Mouse (Mus musculus) midbrain, embryonic 10.5 days (tissue): ENCODE measurements around the gene Cbx4. TPM values are rescaled to one million over a fixed set of nuclear protein-coding genes. Genes with fewer than 3 reads are reported as not detected.
A peak's percentile ranks its signal among the peaks of the same experiment; 100 is the strongest.
"Not testable (repeated sequence)": the region's sequence is repeated elsewhere in the genome, so short reads cannot be mapped to it uniquely, and the experiment has no call there.

Experiments used
- DNase-seq: peaks from one replicate; pipeline ENCODE4 v3.0.0-alpha.2; 2017; ENCODE audit warnings: low spot score
- H3K27ac ChIP-seq: fragments of 300-500 bp; sonication (generic); replicated peaks from 2 replicates; pipeline ENCODE4 v1.5.1; 2016; ENCODE audit warnings: mild to moderate bottlenecking
- H3K27me3 ChIP-seq: fragments of 300-500 bp; sonication (generic); 2 replicates; pipeline ENCODE4 v1.6.1; 2016; ENCODE audit warnings: low read depth, mild to moderate bottlenecking; ENCODE audit not compliant: poor library complexity, severe bottlenecking
- H3K36me3 ChIP-seq: fragments of 300-500 bp; sonication (generic); 2 replicates; pipeline ENCODE4 v1.6.1; 2016; ENCODE audit warnings: mild to moderate bottlenecking, moderate library complexity
- H3K4me1 ChIP-seq: fragments of 300-500 bp; sonication (generic); 2 replicates; pipeline ENCODE4 v1.6.1; 2016
- H3K4me3 ChIP-seq: fragments of 300-500 bp; sonication (generic); 2 replicates; pipeline ENCODE4 v1.5.1; 2016; ENCODE audit warnings: mild to moderate bottlenecking, moderate library complexity
- H3K9me3 ChIP-seq: fragments of 300-500 bp; sonication (generic); replicated peaks from 2 replicates; pipeline ENCODE4 v1.6.1; 2016; ENCODE audit warnings: mild to moderate bottlenecking
- WGBS: fragments of 180-500 bp; shearing (Covaris S2); methylation state at CpG from one replicate; pipeline ENCODE4 v1.1.7; 2016; 5-methylcytosine and 5-hydroxymethylcytosine counted together
- polyA plus RNA-seq: library from polyadenylated mRNA; unstranded; fragments of >200 nt; fragmentation: Nextera tagmentation; extraction: Ambion mirVana; gene quantifications from 2 replicates; pipeline ENCODE4 v1.2.1, GENCODE M21; 2016

Cbx4 gene
- polyA plus RNA-seq, 1 experiment from 2014 or later: 5.1 TPM

DNA sequence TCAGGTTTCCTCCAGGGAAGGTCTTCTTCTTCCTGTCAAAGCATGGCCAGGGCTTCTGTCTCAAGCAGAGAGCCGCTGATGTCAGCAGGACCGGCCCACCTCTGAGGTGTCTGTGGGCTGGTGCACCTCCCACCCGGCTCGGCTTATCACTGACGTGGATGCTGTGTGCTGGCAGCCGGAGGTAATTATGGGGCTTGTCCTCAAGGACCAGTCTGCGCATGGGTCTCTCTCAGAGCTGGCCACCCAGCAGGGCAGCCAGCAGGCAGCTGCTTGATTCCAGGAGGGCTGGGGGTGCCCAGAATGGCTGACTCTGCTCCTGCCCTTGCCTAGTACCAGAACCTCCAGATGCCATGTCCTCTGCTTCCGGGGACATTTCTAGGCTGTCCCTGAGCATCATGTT, 19.7 kb upstream of the Cbx4 start:
- Histone ChIP-seq H3K4me1 (peaks cover 24% of the 10 kb centered on the region), H3K36me3 (no peaks in the 10 kb centered on the region), H3K27ac (peak overlapping the region; percentile 60), H3K9me3 (no peaks in the 10 kb centered on the region), H3K27me3 (peaks cover 44% of the 10 kb centered on the region), H3K4me3 (no peak overlapping the region)
- 61% methylated on average over 8 of the region's 8 CpGs for WGBS
- DNase-seq: no peak

DNA sequence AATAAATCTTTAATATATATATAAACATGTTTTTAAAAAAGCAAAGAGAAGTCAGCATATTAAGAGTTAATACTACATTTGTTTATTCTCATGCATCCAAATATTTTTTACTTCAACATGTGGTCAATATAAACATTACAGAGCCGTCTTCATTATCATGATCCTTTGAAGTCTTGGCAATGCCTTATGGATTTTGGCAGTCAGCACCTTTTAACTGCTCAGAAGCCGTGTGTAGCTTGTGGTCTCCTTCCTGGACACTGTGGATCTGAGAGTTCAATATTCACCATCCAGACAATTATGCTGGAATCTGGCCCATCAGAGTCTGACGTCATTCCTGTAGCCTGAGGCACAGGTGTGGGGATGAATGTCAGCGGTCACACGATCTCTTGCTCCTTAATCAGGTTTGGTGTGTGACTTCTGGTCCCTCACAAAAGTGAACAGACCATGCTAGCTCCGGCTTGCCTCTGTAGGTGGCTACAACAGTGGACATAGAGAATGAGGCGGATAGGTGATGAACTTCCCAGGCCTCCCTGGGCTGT, 19.1 kb upstream of the Cbx4 start:
- Histone ChIP-seq H3K9me3 (no peaks in the 10 kb centered on the region), H3K4me3 (no peak overlapping the region), H3K27ac (no peak overlapping the region), H3K36me3 (no peaks in the 10 kb centered on the region), H3K4me1 (peaks cover 24% of the 10 kb centered on the region), H3K27me3 (peaks cover 38% of the 10 kb centered on the region)
- WGBS: 87% methylated on average over 7 of the region's 7 CpGs
- no peak for DNase-seq

DNA sequence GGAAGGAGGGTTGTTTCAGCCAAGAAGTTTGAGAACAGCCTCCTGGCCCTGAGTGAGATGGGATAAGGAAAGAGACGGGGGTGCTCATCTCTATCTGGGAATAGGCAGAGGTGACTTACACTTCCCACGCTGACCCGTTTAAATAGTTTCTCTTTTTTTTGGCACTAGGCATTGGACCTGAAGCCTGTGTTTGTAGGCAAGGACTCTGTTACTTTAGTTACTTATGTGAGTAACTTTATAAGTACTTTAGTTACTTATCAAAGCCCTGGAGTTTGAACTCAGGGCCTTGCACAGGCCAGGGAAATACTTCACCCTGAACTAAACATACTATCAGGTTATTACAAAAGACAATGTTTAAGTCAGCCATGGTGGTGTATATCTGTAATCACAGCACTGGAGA, 18.0 kb upstream of the Cbx4 start:
- Histone ChIP-seq H3K27me3 (peaks cover 28% of the 10 kb centered on the region), H3K27ac (no peak overlapping the region), H3K36me3 (no peaks in the 10 kb centered on the region), H3K4me1 (peaks cover 24% of the 10 kb centered on the region), H3K9me3 (no peaks in the 10 kb centered on the region), H3K4me3 (no peak overlapping the region)
- WGBS: 89% methylated on average over 3 of the region's 3 CpGs
- no peak for DNase-seq

DNA sequence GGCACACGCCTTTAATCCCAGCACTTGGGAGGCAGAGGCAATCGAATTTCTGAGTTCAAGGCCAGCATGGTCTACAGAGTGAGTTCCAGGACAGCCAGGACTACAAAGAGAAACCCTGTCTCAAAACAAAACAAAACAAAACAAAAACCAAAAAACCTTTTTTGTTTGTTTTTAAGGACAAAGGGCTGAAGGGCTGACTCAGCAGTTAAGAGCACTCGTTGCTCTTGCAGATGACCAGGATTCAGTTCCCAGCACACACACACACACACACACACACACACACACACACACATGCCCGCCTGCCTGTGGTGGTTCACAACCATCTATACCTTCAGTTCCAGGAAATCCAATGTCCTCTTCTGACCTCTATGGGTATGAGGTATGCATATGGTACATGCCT, 14.3 kb upstream of the Cbx4 start:
- H3K4me3 ChIP-seq, DNase-seq, H3K27ac ChIP-seq, H3K9me3 ChIP-seq, H3K36me3 ChIP-seq: not testable (repeated sequence)
- peaks cover 18% of the 10 kb centered on the region for H3K4me1 ChIP-seq
- peaks cover 25% of the 10 kb centered on the region for H3K27me3 ChIP-seq
- 85% methylated on average over 4 of the region's 4 CpGs for WGBS

DNA sequence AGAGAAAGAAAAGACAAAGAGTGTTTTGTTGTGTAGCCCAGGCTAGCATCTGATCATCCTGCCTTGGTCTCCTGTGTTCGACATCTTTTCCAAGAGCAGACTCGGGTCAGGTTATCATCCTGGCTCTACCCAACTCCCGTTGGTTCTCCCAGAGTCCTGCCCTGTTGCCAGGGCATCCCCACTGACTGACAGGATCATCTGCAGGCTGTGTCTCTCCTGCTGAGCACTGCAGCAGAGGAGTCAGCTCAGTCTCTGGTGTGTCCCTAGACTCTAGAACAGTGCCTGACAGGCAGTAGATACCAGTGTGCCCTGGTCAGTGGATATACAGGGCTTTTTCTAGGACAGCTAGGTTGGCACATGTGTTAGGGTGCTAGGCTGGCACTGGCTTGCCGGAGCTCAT, 12.2 kb upstream of the Cbx4 start:
- 73% methylated on average over 4 of the region's 4 CpGs for WGBS
- peaks cover 21% of the 10 kb centered on the region for H3K4me1 ChIP-seq
- no peaks in the 10 kb centered on the region for H3K36me3 ChIP-seq
- no peak overlapping the region for H3K4me3 ChIP-seq
- H3K9me3 ChIP-seq: no peaks in the 10 kb centered on the region
- H3K27me3 ChIP-seq: peaks cover 46% of the 10 kb centered on the region
- DNase-seq: no peak
- H3K27ac ChIP-seq: no peak overlapping the region

DNA sequence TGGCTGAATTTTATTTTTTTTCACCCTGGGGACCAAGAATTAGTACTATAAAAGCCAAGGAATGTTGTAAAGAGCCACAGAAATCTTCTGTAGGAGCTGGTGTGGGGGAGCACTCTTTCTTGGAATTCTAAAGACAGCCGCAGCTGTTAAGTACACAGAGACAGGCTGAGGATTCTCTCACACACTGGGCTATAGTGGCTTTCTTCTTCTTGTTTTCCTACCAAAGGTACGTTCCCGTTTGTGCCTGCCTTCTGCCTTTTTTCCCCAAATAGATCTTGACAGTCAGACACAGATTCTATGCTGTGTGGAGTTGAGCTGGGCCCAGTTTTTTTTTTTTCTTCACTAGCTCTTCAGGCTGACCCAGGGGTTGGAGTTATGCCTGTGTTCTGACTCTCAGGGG, 9.4 kb upstream of the Cbx4 start:
- Histone ChIP-seq H3K27me3 (peaks cover 74% of the 10 kb centered on the region), H3K27ac (no peak overlapping the region)
- 65% methylated on average over 3 of the region's 3 CpGs for WGBS

DNA sequence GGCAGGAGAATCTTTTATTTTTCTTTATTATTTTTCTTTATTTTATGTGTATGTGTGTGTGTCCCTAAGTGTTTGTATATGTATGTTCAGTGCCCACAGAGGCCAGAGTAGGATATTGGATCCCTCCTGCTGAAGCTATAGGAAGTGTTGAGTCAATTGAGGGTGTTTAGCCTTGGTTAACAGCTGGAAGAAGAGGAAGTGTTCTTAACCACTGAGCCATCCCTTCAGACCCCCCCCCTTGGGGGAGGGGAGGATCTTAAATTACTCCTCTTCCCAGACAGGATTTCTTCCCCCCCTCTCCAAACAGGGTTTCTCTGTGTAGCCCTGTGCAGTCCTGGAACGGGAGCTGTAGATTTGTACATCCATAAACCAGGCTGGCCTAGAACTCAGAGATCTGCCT, 7.3 kb upstream of the Cbx4 start:
- Histone ChIP-seq H3K27me3 (peaks cover 95% of the 10 kb centered on the region), H3K27ac (no peak overlapping the region), H3K36me3 (no peaks in the 10 kb centered on the region), H3K4me3 (no peak overlapping the region), H3K9me3 (no peaks in the 10 kb centered on the region), H3K4me1 (peaks cover 54% of the 10 kb centered on the region)
- WGBS: 83% methylated on average over 1 of the region's 1 CpGs
- no peak for DNase-seq

More for the DNA sequence above, 9.4 kb upstream of the Cbx4 start:
- Histone ChIP-seq H3K4me1 (peaks cover 33% of the 10 kb centered on the region), H3K9me3 (no peaks in the 10 kb centered on the region), H3K36me3 (no peaks in the 10 kb centered on the region), H3K4me3 (no peak overlapping the region)
- no peak for DNase-seq

DNA sequence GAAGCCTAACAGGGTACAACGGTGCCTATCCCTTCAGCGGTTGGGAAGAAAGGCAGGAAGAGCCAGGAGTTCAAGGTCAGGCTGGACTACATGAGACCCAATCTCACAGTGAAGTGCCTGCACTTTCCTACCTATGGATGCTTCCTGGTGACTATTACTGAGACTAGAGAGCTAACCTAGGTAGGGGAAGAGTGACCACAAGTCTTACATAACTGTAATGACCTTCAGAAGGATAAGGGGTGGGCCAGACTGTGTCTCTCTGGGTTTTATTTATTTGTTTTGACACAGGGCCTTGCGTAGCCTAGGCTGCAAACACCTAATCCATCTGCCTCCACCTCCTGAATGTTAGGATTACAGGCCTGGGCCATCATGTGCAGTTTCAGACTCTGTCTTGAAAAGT, 6.3 kb upstream of the Cbx4 start:
- Histone ChIP-seq H3K4me1 (peaks cover 62% of the 10 kb centered on the region), H3K9me3 (no peaks in the 10 kb centered on the region), H3K36me3 (no peaks in the 10 kb centered on the region), H3K27ac (no peak overlapping the region), H3K27me3 (peaks cover 100% of the 10 kb centered on the region), H3K4me3 (no peak overlapping the region)
- WGBS: 71% methylated on average over 3 of the region's 3 CpGs
- no peak for DNase-seq

DNA sequence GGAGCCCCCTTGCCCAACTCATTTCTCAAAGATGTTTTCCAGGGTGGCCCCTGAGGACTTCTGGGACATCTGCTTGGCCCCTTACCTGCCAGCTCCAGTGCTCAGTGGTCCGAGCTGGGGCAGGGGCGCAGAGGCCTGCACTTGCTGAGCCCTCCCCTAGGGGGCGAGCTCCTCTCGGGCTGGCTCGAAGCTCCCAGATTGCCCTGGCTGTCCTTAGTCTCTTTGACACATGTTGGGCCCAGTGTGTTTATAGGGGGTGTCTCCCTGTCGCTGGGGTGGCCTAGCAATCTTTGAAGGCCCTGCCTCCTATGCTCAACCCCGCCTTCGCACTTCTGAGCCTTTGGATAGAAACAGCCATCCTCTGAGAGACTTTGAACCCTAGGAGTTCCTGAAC, 5.6 kb upstream of the Cbx4 start:
- no peaks in the 10 kb centered on the region for H3K36me3 ChIP-seq
- 3% methylated on average over 8 of the region's 8 CpGs for WGBS
- H3K27ac ChIP-seq: no peak overlapping the region
- H3K9me3 ChIP-seq: no peaks in the 10 kb centered on the region
- peaks cover 100% of the 10 kb centered on the region for H3K27me3 ChIP-seq
- H3K4me3 ChIP-seq: peak overlapping the region; percentile 68
- peak; percentile 79 for DNase-seq
- H3K4me1 ChIP-seq: peaks cover 64% of the 10 kb centered on the region

DNA sequence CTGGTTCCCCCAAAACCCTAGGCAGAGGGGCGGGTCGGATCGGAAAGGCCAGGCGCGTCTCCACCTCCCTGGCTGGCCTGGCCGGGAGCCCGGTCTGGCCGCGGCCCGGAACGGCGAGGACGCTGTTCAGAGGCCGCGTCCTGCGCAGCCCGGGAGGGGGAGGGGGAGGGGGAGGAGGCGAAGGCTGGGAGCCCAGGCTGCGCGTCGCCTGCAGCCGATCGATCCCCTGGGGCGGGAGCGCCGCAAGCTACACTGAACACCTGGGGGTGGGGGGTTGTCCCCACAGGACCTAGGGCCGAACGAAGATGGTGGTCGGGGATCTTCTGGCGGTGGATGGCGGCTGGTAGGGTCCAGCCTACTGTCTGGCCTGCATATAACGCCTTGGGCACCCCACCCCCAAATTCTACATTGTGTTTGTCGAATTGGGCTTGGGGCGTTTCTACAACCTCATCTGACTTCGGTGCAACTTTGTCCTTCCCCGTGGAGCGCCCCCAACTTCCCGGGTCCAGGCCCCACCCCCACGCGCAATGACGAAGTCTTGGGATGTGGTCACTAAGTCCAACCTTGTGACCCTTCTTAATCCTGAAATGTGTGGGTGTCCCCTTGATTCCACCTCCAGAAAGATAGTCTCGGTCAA, 5.1 kb upstream of the Cbx4 start:
- peak overlapping the region; percentile 68 for H3K4me3 ChIP-seq
- peaks cover 100% of the 10 kb centered on the region for H3K27me3 ChIP-seq
- no peaks in the 10 kb centered on the region for H3K9me3 ChIP-seq
- peaks cover 67% of the 10 kb centered on the region for H3K4me1 ChIP-seq
- H3K27ac ChIP-seq: peak overlapping the region; percentile 78
- H3K36me3 ChIP-seq: no peaks in the 10 kb centered on the region
- under 1% methylated on average over 40 of the region's 42 CpGs for WGBS
- DNase-seq: peak; percentile 77

DNA sequence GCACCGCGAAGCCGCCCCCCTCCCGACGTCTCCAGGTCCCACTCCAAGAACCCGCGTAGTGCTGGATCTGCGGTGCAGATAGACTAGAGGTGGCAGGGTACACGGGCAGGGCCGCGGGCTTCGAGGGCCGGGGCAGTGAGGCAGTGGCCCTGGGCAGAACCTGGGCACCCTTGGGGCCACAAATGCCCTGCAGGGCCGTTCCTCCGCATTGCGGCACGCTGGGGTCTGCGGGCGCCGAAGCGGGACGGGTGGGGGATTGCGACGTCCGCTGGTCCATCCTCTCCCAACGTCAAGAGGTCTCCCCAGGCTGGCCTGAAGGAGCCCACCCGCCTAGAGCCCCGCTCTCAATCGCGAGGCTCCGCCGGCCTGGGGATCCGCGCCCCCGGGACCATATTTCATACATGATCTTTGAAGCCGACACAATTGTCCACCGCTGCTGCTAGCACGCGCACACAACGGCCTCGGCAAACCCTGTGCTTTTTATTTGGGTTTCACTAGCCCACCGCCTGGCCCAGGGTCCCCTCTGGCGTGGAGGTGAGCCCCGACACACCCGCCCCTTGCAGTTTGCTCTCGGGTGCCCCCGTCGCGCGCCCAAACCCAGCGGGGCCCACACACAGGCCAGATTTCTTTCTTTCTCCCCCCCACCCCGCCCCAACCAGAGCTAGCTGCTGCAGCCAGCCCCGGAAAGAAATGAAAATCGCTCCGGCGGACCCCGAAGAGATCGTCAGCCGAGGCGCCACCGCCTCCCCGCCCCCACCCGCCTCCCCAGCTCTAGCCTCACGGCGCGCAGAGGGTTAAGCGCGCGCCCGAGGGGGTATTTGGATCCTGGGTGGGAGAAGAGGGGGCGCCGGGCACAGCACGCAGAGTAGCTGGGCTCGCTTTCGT, 4.3 kb upstream of the Cbx4 start:
- Histone ChIP-seq H3K4me1 (peaks cover 66% of the 10 kb centered on the region), H3K4me3 (peak overlapping the region; percentile 68), H3K27ac (peak overlapping the region; percentile 78), H3K9me3 (no peaks in the 10 kb centered on the region), H3K36me3 (no peaks in the 10 kb centered on the region), H3K27me3 (peaks cover 93% of the 10 kb centered on the region)
- WGBS: under 1% methylated on average over 75 of the region's 75 CpGs
- DNase-seq: peak; percentile 63

DNA sequence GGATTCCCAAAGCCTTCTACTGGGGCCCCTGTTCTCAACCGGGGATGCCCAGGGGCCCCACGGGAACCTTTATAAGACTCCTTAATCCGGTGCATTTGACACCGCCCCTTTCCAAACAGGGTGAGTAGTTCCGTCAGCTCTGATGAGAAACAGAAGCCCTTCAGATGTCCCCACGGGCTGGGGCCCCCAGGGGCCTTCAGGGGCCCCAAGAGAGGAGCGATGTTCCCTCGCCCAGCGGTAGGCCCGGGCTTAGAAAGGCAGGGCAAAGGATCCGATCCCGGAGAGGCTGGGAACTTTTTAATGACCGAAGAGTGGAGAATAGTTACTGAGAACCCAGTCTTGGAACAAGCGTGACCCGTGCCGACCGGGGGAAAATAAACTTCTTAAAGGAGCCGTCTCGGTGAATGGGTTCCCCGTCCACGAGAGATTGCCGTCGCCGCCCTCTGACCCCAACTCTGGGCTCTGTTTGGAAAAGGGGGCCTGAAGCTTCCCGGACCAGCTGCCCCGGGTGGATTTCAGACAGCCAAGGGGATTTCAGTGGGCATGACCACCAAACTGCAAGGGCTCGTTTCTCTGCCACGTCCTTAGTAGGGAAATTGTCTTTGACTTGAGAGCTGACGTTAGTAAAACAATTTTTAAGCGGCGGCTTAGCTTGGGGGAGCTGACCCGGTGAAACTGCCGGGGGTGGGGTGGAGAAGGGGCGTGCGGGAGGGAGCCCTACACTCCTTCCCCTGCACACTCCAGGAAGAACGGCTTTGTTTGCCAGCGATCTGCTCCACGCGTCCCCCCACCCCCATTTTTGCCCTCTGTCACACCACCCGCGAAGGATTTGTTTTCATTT, 3.4 kb upstream of the Cbx4 start:
- Histone ChIP-seq H3K27me3 (peaks cover 87% of the 10 kb centered on the region), H3K27ac (peak overlapping the region; percentile 78; the same call in 1 of the 2 replicates), H3K9me3 (no peaks in the 10 kb centered on the region), H3K4me3 (peak overlapping the region; percentile 68), H3K4me1 (peaks cover 70% of the 10 kb centered on the region), H3K36me3 (no peaks in the 10 kb centered on the region)
- DNase-seq: peak; percentile 53
- WGBS: under 1% methylated on average over 41 of the region's 41 CpGs
